Comparison of ENCODE assay signal across 8 mouse cellular contexts in genomic region chr1:176699793-176700192, GRCm38 (mm10).
DNase-seq lines count a peak whose midpoint lies in the region; ATAC-seq and TF ChIP-seq lines count a peak whose summit lies in the region.

No protein-coding gene starts in this region.

- no peaks in the 10 kb centered on the region for H3K36me3 ChIP-seq in forebrain, embryonic 15.5 days

- H3K27me3 ChIP-seq in forebrain, embryonic 15.5 days = no peaks in the 10 kb centered on the region

- H3K9ac ChIP-seq in forebrain, embryonic 15.5 days (replicated peaks) = no peak overlapping the region

- H3K4me3 ChIP-seq in lung, adult 2 months (replicated peaks; ENCODE audit: extremely low read depth, low read depth, low read length) = no peak overlapping the region
- H3K4me3 ChIP-seq in embryonic fibroblast, embryonic 13.5 days (ENCODE audit: insufficient read depth, low read length) = no peak overlapping the region
- H3K4me3 ChIP-seq in forebrain, embryonic 15.5 days = no peak overlapping the region

- TF ChIP-seq CTCF in lung, adult 2 months (IDR thresholded peaks at IDR 0.05; ENCODE audit: insufficient read depth, low read length) = peak; percentile 43; the same call in 1 of the 2 replicates
- peak; percentile 24; the same call in 1 of the 2 replicates for TF ChIP-seq CTCF in embryonic fibroblast, embryonic 13.5 days (IDR thresholded peaks at IDR 0.05; ENCODE audit: borderline replicate concordance, insufficient read depth, low read length)

- no peak overlapping the region for H3K27ac ChIP-seq in embryonic fibroblast, embryonic 13.5 days (ENCODE audit: insufficient read depth, low read length)
- no peak overlapping the region for H3K27ac ChIP-seq in forebrain, embryonic 15.5 days (replicated peaks)

- H3K9me3 ChIP-seq in forebrain, embryonic 15.5 days = no peaks in the 10 kb centered on the region

- TF ChIP-seq POLR2A in lung, adult 2 months (IDR thresholded peaks at IDR 0.05; ENCODE audit: borderline replicate concordance, extremely low read depth, low read depth, low read length) = no peak
- TF ChIP-seq POLR2A in embryonic fibroblast, embryonic 13.5 days (IDR thresholded peaks at IDR 0.05; ENCODE audit: low read depth, low read length) = no peak

- DNase-seq in adrenal gland, postnatal 14 days = peak; percentile 22
- DNase-seq in adrenal gland, postnatal 4 days (ENCODE audit: low spot score in 2 of 2) = no peak
- DNase-seq in lung, adult 2 months = no peak
- DNase-seq in lung, adult 18-20 months = no peak
- peak; percentile 32 to 38 for DNase-seq in layer of hippocampus, postnatal 36 days
- peak; percentile 46 for DNase-seq in right cerebral cortex, postnatal 4 days

- no peak for ATAC-seq in forebrain, embryonic 15.5 days (replicated peaks)

- no peaks in the 10 kb centered on the region for H3K4me1 ChIP-seq in lung, adult 2 months (ENCODE audit: control insufficient read depth, insufficient read depth, low read length)
- H3K4me1 ChIP-seq in embryonic fibroblast, embryonic 13.5 days (ENCODE audit: control insufficient read depth, insufficient read depth, low read length) = no peaks in the 10 kb centered on the region
- no peaks in the 10 kb centered on the region for H3K4me1 ChIP-seq in forebrain, embryonic 15.5 days

- H3K4me2 ChIP-seq in forebrain, embryonic 15.5 days (replicated peaks) = no peak overlapping the region

Comparison
In these comparisons a context has a peak if more than half of its experiments do, and no peak if none do; other contexts are left out.
1. DNase-seq: peak in adrenal gland, postnatal 14 days (single experiment), layer of hippocampus, postnatal 36 days (2 of 2) and right cerebral cortex, postnatal 4 days (single experiment); none in adrenal gland, postnatal 4 days (0 of 2), lung, adult 2 months (single experiment) and lung, adult 18-20 months (0 of 2).